Mouse (Mus musculus) stomach, postnatal 0 days (tissue): ENCODE measurements around the gene Snrpc. TPM values are rescaled to one million over a fixed set of nuclear protein-coding genes. Genes with fewer than 3 reads are reported as not detected.

ENCODE experiments used
- ATAC-seq: fragments of 200-750 bp; cut with Nextera tagmentation; 2 replicates; pipeline ENCODE4 v1.8.0; 2017; ENCODE audit not compliant: low FRiP score, low TSS enrichment
- DNase-seq: peaks from one replicate; pipeline ENCODE4 v3.0.0-alpha.2; 2016; ENCODE audit warnings: low spot score
- H3K27ac ChIP-seq: fragments of 300-500 bp; sonication (generic); replicated peaks from 2 replicates; pipeline ENCODE4 v1.5.1; 2014; ENCODE audit warnings: mild to moderate bottlenecking, control low read depth
- H3K27me3 ChIP-seq: fragments of 300-500 bp; sonication (generic); 2 replicates; pipeline ENCODE4 v1.6.1; 2014; ENCODE audit warnings: low read length; ENCODE audit not compliant: control insufficient read depth, insufficient read depth
- H3K36me3 ChIP-seq: fragments of 300-500 bp; sonication (generic); 2 replicates; pipeline ENCODE4 v1.6.1; 2014; ENCODE audit warnings: low read length, mixed read lengths; ENCODE audit not compliant: control insufficient read depth, insufficient read depth
- H3K4me1 ChIP-seq: fragments of 300-500 bp; sonication (generic); replicated peaks from 2 replicates; pipeline ENCODE4 v1.6.1; 2014; ENCODE audit warnings: antibody characterized with exemption; ENCODE audit not compliant: control insufficient read depth, insufficient read depth
- H3K4me2 ChIP-seq: fragments of 300-500 bp; sonication (generic); replicated peaks from 2 replicates; pipeline ENCODE4 v1.6.1; 2014; ENCODE audit warnings: low read depth, mild to moderate bottlenecking, control low read depth, moderate library complexity
- H3K4me3 ChIP-seq: fragments of 300-500 bp; sonication (generic); 2 replicates; pipeline ENCODE4 v1.5.1; 2014; ENCODE audit warnings: low read depth, low read length, control low read depth
- H3K9ac ChIP-seq: fragments of 300-500 bp; sonication (generic); 2 replicates; pipeline ENCODE4 v1.6.1; 2014; ENCODE audit warnings: mild to moderate bottlenecking, low read length, control low read depth, mixed read lengths
- H3K9me3 ChIP-seq: fragments of 300-500 bp; sonication (generic); 2 replicates; pipeline ENCODE4 v1.6.1; 2016; ENCODE audit warnings: low read length; ENCODE audit not compliant: control insufficient read depth
- CTCF ChIP-seq: IDR thresholded peaks from 2 replicates; pipeline ENCODE4 v1.5.1; 2016; ENCODE audit warnings: antibody characterized with exemption, low read depth, mild to moderate bottlenecking, moderate library complexity
- EP300 ChIP-seq: optimal IDR thresholded peaks from 2 replicates; pipeline ENCODE3; 2016; ENCODE audit warnings: antibody characterized with exemption
- WGBS: fragments of 180-500 bp; shearing (Covaris S2); extraction: QIAGEN DNeasy Blood & Tissue Kit; methylation state at CpG from one replicate; pipeline ENCODE4 v1.1.7; 2014; 5-methylcytosine and 5-hydroxymethylcytosine counted together
- polyA plus RNA-seq: library from polyadenylated mRNA; unstranded; fragments of >200 nt; fragmentation: Nextera tagmentation; extraction: Ambion mirVana; gene quantifications from 2 replicates; pipeline ENCODE4 v1.2.1, GENCODE M21; 2015

The Snrpc gene
- polyA plus RNA-seq, 1 experiment from 2014 or later, result 179 TPM

DNA sequence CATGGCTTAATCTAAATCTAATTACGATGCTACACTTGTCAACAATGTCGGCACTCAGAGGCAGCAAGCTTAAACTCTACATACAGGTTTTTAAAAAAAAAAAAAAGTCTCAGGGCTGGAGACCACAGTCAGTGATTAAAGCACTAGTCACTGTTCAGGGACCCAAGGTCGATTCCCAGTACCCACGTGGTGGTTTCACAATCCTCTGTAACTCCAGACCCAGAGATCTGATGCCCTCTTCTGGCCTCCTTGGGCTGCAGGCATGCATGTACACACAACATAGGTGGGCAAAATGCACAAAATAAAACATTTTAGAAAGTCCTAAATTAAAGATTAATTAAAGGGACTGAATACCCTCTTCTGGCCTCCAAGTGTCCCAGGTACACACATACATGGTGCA lies 34.2 kb upstream of the Snrpc start:
- no peaks in the 10 kb centered on the region for H3K27me3 ChIP-seq
- DNase-seq, result no peak
- 76% methylated on average over 4 of the region's 4 CpGs for WGBS
- no peak overlapping the region for H3K9ac ChIP-seq
- H3K36me3 ChIP-seq, result no peaks in the 10 kb centered on the region
- no peak for ATAC-seq
- no peaks in the 10 kb centered on the region; the same call in 1 of the 2 replicates for H3K4me1 ChIP-seq
- no peak for TF ChIP-seq EP300
- TF ChIP-seq CTCF, result no peak
- H3K27ac ChIP-seq, result no peak overlapping the region
- H3K4me3 ChIP-seq, result no peak overlapping the region
- H3K4me2 ChIP-seq, result no peak overlapping the region
- no peaks in the 10 kb centered on the region for H3K9me3 ChIP-seq

DNA sequence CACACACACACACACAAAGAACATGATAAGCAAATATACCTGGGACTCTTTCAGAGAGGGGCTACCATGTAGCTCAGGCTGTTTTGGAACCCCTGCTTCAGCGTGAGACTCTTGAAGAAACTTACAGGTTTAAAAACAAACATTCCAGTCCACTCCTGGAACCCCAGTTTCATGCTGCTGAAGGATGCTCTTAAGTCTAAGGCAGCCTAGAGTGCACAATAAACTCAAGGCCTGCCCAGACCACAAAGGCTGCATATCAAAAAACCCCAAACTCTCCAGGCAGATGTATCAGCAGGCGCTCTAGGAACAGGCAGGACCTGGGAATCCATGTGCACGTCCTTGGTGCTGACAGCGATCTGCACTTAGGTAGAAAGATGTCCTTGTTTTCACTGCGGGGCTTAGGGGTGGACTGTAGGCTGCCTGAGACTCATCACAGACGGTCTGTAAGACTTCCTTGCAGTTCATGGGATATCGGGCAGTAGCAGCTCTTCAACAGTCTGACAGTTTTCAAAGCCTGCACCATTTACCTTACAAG lies 33.7 kb upstream of the Snrpc start:
- no peak for TF ChIP-seq CTCF
- no peak for TF ChIP-seq EP300
- no peak overlapping the region for H3K4me3 ChIP-seq

DNA sequence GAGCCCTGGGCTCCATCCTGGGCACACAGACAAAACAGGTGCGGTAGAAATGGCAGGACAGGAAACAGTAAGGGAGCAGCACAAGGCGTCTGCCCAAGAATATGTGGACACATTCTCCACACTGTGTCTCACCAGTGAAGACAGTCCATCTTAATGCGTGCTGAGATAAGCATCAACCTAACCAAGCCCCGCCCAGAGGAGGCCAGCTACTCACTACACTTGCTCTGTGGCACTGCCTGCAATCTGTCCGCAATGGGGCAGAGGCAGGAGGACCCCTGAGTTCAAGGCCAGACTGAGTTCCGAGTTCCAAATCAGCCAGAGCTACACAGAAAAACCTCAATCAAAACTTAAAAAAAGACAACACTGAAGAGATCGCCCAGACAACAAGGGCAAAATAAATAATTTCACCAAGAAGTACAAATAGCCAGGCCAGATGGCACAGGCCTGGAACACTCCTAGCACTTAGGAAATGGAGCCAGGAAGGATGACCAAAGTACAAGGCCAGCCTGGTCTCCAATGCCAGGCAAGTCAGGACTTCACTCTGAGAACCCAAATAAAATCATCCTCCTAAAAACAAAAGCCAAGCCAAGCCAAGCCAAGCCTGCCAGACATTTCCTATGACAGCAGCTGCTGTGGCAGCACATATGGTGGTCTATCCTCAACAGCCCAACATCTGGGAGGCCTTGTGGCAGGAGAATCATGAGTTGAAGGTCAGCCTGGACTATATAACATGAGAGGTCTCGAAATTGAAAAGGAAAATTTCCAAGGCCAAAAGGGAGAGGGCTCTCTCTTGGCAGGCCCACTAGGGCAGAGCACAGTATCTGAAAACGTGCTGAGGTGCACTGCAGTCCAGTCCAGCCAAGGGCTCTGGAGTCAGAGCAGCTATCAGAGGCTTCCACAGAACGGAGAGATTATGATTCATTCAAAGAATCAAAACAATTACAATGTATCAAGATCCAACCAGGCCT lies 32.9 kb upstream of the Snrpc start:
- H3K27me3 ChIP-seq, result no peaks in the 10 kb centered on the region
- no peak overlapping the region for H3K4me3 ChIP-seq
- H3K4me1 ChIP-seq, result no peaks in the 10 kb centered on the region; the same call in 1 of the 2 replicates
- no peaks in the 10 kb centered on the region for H3K9me3 ChIP-seq
- no peaks in the 10 kb centered on the region for H3K36me3 ChIP-seq
- WGBS, result 63% methylated on average over 10 of the region's 10 CpGs
- TF ChIP-seq CTCF, result no peak
- no peak for TF ChIP-seq EP300
- H3K9ac ChIP-seq, result no peak overlapping the region
- DNase-seq (no peak), ATAC-seq (no peak)
- H3K27ac ChIP-seq, result no peak overlapping the region
- no peak overlapping the region for H3K4me2 ChIP-seq

More for the DNA sequence above, 33.7 kb upstream of the Snrpc start:
- DNase-seq (no peak), ATAC-seq (no peak)
- no peak overlapping the region for H3K9ac ChIP-seq
- no peaks in the 10 kb centered on the region for H3K27me3 ChIP-seq
- no peak overlapping the region for H3K27ac ChIP-seq
- no peaks in the 10 kb centered on the region for H3K36me3 ChIP-seq
- no peaks in the 10 kb centered on the region for H3K9me3 ChIP-seq
- H3K4me1 ChIP-seq, result no peaks in the 10 kb centered on the region; the same call in 1 of the 2 replicates
- no peak overlapping the region for H3K4me2 ChIP-seq
- 81% methylated on average over 7 of the region's 7 CpGs for WGBS

DNA sequence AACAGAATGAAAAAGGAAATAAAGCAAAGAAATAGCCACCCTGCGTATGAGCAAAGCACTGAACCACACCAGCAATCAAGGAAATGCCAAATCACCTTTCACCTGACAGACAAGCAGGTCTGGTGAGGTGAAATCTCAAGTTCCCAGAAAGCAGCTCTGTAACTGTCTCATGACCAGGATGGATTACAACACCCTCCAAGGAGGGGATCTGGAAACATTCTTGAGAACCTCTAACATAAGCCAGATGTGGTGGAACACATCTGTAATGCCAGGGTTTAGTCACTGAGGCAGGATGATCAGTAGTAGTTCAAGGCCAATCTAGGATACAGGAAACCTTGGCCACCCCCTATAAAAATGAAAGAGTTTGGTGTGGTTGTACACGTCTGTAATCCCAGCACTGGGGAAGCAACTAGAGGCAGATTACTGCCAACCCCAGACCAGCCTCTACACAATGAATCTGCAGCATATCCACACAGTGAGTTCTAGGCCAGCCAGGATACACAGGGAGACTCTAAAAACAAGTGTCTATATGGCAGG lies 30.3 kb upstream of the Snrpc start:
- H3K36me3 ChIP-seq, result no peaks in the 10 kb centered on the region
- peak overlapping the region; percentile 35; the same call in 1 of the 2 replicates for H3K27ac ChIP-seq
- no peak overlapping the region for H3K4me2 ChIP-seq
- DNase-seq (no peak), ATAC-seq (peak; percentile 41; the same call in 1 of the 2 replicates)
- no peak overlapping the region for H3K4me3 ChIP-seq
- no peak for TF ChIP-seq CTCF
- TF ChIP-seq EP300, result no peak
- H3K9ac ChIP-seq, result no peak overlapping the region
- no peaks in the 10 kb centered on the region; the same call in 1 of the 2 replicates for H3K4me1 ChIP-seq
- H3K9me3 ChIP-seq, result no peaks in the 10 kb centered on the region
- no peaks in the 10 kb centered on the region for H3K27me3 ChIP-seq
- 39% methylated on average over 2 of the region's 2 CpGs for WGBS

DNA sequence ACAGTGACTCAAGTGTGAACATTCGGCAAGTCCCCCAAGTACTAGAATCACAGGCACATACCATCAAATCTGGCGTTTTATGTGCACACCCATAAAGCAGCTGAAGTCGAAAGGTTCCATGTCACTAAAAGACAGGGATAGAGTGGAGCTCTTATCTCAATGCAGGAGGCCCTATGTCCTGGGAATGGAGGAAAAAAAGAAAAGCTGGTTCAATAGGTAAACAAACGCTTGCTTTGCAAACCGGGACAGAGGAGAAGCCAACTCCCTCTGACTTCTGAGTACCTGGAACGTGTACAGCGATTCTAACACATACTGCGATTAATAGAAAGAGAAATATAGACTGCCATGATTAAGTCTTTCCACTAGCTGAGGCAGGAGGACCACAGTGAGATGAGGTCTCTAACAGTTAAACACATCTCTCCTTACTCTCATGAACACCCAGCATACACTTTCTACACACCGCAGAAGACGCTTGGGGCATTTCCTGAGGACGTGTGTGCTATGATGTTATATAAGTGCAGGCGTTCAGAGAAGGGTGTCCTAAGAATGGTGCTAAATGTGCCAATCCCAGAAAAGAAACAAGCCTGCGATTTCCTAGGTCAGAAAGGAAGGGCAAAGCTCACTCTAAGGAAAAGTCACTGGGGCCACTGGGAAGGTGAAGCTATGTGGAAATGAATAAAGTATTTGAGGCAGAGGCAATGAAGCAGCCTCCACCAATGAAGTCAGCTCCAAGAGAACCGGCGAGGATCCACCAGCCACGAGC lies 27.2 kb upstream of the Snrpc start:
- Histone ChIP-seq H3K9ac (no peak overlapping the region), H3K4me2 (peak overlapping the region; percentile 2; the same call in 1 of the 2 replicates), H3K4me1 (no peaks in the 10 kb centered on the region; the same call in 1 of the 2 replicates), H3K4me3 (no peak overlapping the region), H3K36me3 (no peaks in the 10 kb centered on the region), H3K27ac (peak overlapping the region; percentile 61), H3K27me3 (no peaks in the 10 kb centered on the region), H3K9me3 (no peaks in the 10 kb centered on the region)
- 52% methylated on average over 16 of the region's 16 CpGs for WGBS
- TF ChIP-seq CTCF (no peak), EP300 (no peak)
- no peak for DNase-seq
- peak; percentile 45; the same call in 1 of the 2 replicates for ATAC-seq
